ENCODE assay signal across 26 mouse cellular contexts in genomic region chr16:97655800-97656199, GRCm38 (mm10). TPM values are rescaled to one million over a fixed set of nuclear protein-coding genes. Genes with fewer than 3 reads are reported as not detected.
DNase-seq lines count a peak whose midpoint lies in the region; ATAC-seq and TF ChIP-seq lines count a peak whose summit lies in the region.
"Had no signal": no experiment of that assay in that cellular context is flagged by ENCODE, and none has a peak within 500 bp of the region (broad histone marks: within the 10 kb centered on the region; RNA-seq: fewer than 3 reads in every experiment).

No protein-coding gene starts in this region.

- DNase-seq in liver, adult 2 months (ENCODE audit: extremely low read depth, low read depth, low spot score), result peak; percentile 32
- DNase-seq in liver, result no peak
- DNase-seq in kidney, postnatal 0 days (ENCODE audit: low spot score), result no peak
- DNase-seq in lung, adult 18-20 months, result peak; percentile 69 to 79
- DNase-seq in lung, postnatal 36 days, result peak; percentile 65
- DNase-seq in hindbrain, postnatal 0 days (ENCODE audit: low spot score), result no peak
- DNase-seq in ovary, postnatal 14 days (ENCODE audit: low spot score), result no peak
- no peak for DNase-seq in cerebellum, adult 9-10 months
- DNase-seq: cerebellum, adult 8-10 months; gastrocnemius, postnatal 14 days; heart, adult 2 months; layer of hippocampus, adult 9-11 months; midbrain, embryonic 14.5 days; right cerebral cortex, postnatal 25 days; thymus, adult 2 months had no signal

- no peak overlapping the region for H3K4me2 ChIP-seq in kidney, postnatal 0 days (ENCODE audit: low read length)
- no peak overlapping the region for H3K4me2 ChIP-seq in hindbrain, postnatal 0 days (ENCODE audit: low read depth, low read length)
- H3K4me2 ChIP-seq: forebrain, embryonic 13.5 days; heart, embryonic 15.5 days; neural tube, embryonic 15.5 days had no signal

- H3K27me3 ChIP-seq in liver, adult 2 months (ENCODE audit: control insufficient read depth, insufficient read depth, low read length), result no peaks in the 10 kb centered on the region
- no peaks in the 10 kb centered on the region for H3K27me3 ChIP-seq in kidney, postnatal 0 days (ENCODE audit: insufficient read depth, low read length)
- no peaks in the 10 kb centered on the region for H3K27me3 ChIP-seq in hindbrain, postnatal 0 days (ENCODE audit: insufficient read depth, low read length)
- H3K27me3 ChIP-seq: forebrain, embryonic 13.5 days; heart, embryonic 15.5 days; neural tube, embryonic 15.5 days had no signal

- no peak for TF ChIP-seq POLR2A in liver, adult 2 months (IDR thresholded peaks at IDR 0.05; ENCODE audit: extremely low read depth, insufficient read depth, low read length)

- no peaks in the 10 kb centered on the region for H3K4me1 ChIP-seq in liver, adult 2 months (ENCODE audit: control insufficient read depth, insufficient read depth, low read length)
- H3K4me1 ChIP-seq in kidney, postnatal 0 days (replicated peaks; ENCODE audit: insufficient read depth, low read length), result no peaks in the 10 kb centered on the region
- no peaks in the 10 kb centered on the region for H3K4me1 ChIP-seq in hindbrain, postnatal 0 days (ENCODE audit: insufficient read depth, low read length)
- H3K4me1 ChIP-seq: heart, embryonic 15.5 days; neural tube, embryonic 15.5 days had no signal

- whole genome bisulfite sequencing in liver, adult 2 months, result 28% methylated on average over 2 of the region's 2 CpGs
- 58% methylated on average over 2 of the region's 2 CpGs for WGBS in kidney, postnatal 0 days
- 79% methylated on average over 2 of the region's 2 CpGs for WGBS in hindbrain, postnatal 0 days

- no peak for TF ChIP-seq CTCF in liver, adult 2 months (IDR thresholded peaks at IDR 0.05; ENCODE audit: low read depth, low read length)
- TF ChIP-seq CTCF in kidney, postnatal 0 days (IDR thresholded peaks at IDR 0.05; ENCODE audit: low read depth), result no peak
- no peak for TF ChIP-seq CTCF in hindbrain, postnatal 0 days (IDR thresholded peaks at IDR 0.05; ENCODE audit: low read depth)

- H3K4me3 ChIP-seq in liver, adult 2 months (ENCODE audit: insufficient read depth, low read depth, low read length), result no peak overlapping the region
- H3K4me3 ChIP-seq in kidney, postnatal 0 days (replicated peaks; ENCODE audit: low read depth, low read length), result no peak overlapping the region
- H3K4me3 ChIP-seq in hindbrain, postnatal 0 days (ENCODE audit: low read length), result no peak overlapping the region
- H3K4me3 ChIP-seq: embryonic facial prominence, embryonic 10.5 days; forebrain, embryonic 13.5 days; heart, adult 2 months; heart, embryonic 15.5 days; left cerebral cortex, adult 2 months; neural tube, embryonic 15.5 days had no signal

- ATAC-seq in kidney, postnatal 0 days (replicated peaks; ENCODE audit: low FRiP score, low read depth), result no peak
- no peak for ATAC-seq in hindbrain, postnatal 0 days
- ATAC-seq: forebrain, embryonic 13.5 days; hindbrain, embryonic 16.5 days; intestine, postnatal 0 days had no signal

- H3K9me3 ChIP-seq in kidney, postnatal 0 days (replicated peaks; ENCODE audit: low read length), result no peaks in the 10 kb centered on the region
- H3K9me3 ChIP-seq in hindbrain, postnatal 0 days (ENCODE audit: low read length), result no peaks in the 10 kb centered on the region
- H3K9me3 ChIP-seq: embryonic facial prominence, embryonic 10.5 days; forebrain, embryonic 13.5 days; heart, embryonic 15.5 days; neural tube, embryonic 15.5 days had no signal

- no peaks in the 10 kb centered on the region for H3K79me2 ChIP-seq in liver, adult 2 months (ENCODE audit: control insufficient read depth, insufficient read depth, low read length)

- H3K27ac ChIP-seq in liver, adult 2 months (replicated peaks; ENCODE audit: insufficient read depth, low read depth, low read length), result no peak overlapping the region
- H3K27ac ChIP-seq in kidney, postnatal 0 days, result 0 out of 2 replicates have a peak overlapping the region, but pooled peaks have one; percentile 19
- no peak overlapping the region for H3K27ac ChIP-seq in hindbrain, postnatal 0 days
- H3K27ac ChIP-seq: embryonic facial prominence, embryonic 10.5 days; forebrain, embryonic 13.5 days; heart, adult 2 months; heart, embryonic 15.5 days; left cerebral cortex, adult 2 months; liver, embryonic 14.5 days; neural tube, embryonic 15.5 days had no signal

- H3K36me3 ChIP-seq in liver, adult 2 months (ENCODE audit: control insufficient read depth, insufficient read depth, low read length), result no peaks in the 10 kb centered on the region
- no peaks in the 10 kb centered on the region for H3K36me3 ChIP-seq in kidney, postnatal 0 days (ENCODE audit: insufficient read depth, low read length)
- no peaks in the 10 kb centered on the region for H3K36me3 ChIP-seq in hindbrain, postnatal 0 days (ENCODE audit: insufficient read depth, low read length)
- H3K36me3 ChIP-seq: embryonic facial prominence, embryonic 10.5 days; heart, embryonic 15.5 days; neural tube, embryonic 15.5 days had no signal

- H3K9ac ChIP-seq in liver, adult 2 months (ENCODE audit: low read depth, low read length), result no peak overlapping the region
- H3K9ac ChIP-seq in kidney, postnatal 0 days (ENCODE audit: low read depth, low read length), result no peak overlapping the region
- H3K9ac ChIP-seq in hindbrain, postnatal 0 days (replicated peaks; ENCODE audit: low read length), result no peak overlapping the region
- H3K9ac ChIP-seq: forebrain, embryonic 13.5 days; heart, embryonic 15.5 days; liver, embryonic 14.5 days; neural tube, embryonic 15.5 days had no signal

RNA-seq across cellular contexts. Expression of gene Tmprss2, which starts 44.8 kb away (rescaled TPM):
- total RNA-seq in liver, adult 2 months (2014; rRNA removed), result 2.8 and 4.1 TPM in 2 replicates
- polyA plus RNA-seq in liver, adult 2 months (2012; rRNA removed), result 5.7 and 7.6 TPM in 2 replicates
- 79.1 and 91.6 TPM in 2 replicates for polyA plus RNA-seq in kidney, postnatal 0 days (2015; fragmentation: Nextera tagmentation; extraction: Ambion mirVana)
- total RNA-seq in hindbrain, postnatal 0 days (2014; rRNA removed), result not detected in 2 replicates
- 0.04 and 0.30 TPM in 2 replicates for polyA plus RNA-seq in hindbrain, postnatal 0 days (2015; fragmentation: Nextera tagmentation; extraction: Ambion mirVana)
- total RNA-seq: common myeloid progenitor, adult 5-6 weeks; gastrocnemius, postnatal 14 days; heart, adult 2 months; hematopoietic stem cell, adult 5-6 weeks; left cerebral cortex, adult 2 months; megakaryocyte progenitor cell, adult 5-6 weeks had no signal
- polyA plus RNA-seq: forebrain, embryonic 13.5 days; midbrain, embryonic 14.5 days; neural tube, embryonic 15.5 days had no signal

Comparison
In these comparisons a context has a peak if more than half of its experiments do, and no peak if none do; other contexts are left out.
1. DNase-seq: peak in liver, adult 2 months (single experiment), lung, adult 18-20 months (2 of 2) and lung, postnatal 36 days (single experiment); none in liver (single experiment), kidney, postnatal 0 days (single experiment), hindbrain, postnatal 0 days (single experiment), ovary, postnatal 14 days (single experiment) and cerebellum, adult 9-10 months (single experiment).